Mouse (Mus musculus): ENCODE results near the gene Hoxd4.

- TF ChIP-seq GATA1 (IDR thresholded peaks at IDR 0.05; ENCODE audit: borderline replicate concordance, low read length) (no peak), TAL1 (conservative IDR thresholded peaks at IDR 0.05; ENCODE audit: low read depth, low read length) (no peak), CTCF (IDR thresholded peaks at IDR 0.05; ENCODE audit: low read depth, low read length) (no peak), POLR2AphosphoS5 (IDR thresholded peaks at IDR 0.05; ENCODE audit: insufficient replicate concordance, low read depth, low read length) (no peak)
Measured at GRCm38 (mm10) chr2:74702820-74703219, 8.9 kb upstream of the Hoxd4 start.
